Mouse (Mus musculus): ENCODE measurements at regions not wholly inside any gene's neighbourhood (a gene's known extent, or its start where the extent isn't known, plus 50 kb on each side); places are given as distances from the start of the nearest gene placed in this dataset.

DNA sequence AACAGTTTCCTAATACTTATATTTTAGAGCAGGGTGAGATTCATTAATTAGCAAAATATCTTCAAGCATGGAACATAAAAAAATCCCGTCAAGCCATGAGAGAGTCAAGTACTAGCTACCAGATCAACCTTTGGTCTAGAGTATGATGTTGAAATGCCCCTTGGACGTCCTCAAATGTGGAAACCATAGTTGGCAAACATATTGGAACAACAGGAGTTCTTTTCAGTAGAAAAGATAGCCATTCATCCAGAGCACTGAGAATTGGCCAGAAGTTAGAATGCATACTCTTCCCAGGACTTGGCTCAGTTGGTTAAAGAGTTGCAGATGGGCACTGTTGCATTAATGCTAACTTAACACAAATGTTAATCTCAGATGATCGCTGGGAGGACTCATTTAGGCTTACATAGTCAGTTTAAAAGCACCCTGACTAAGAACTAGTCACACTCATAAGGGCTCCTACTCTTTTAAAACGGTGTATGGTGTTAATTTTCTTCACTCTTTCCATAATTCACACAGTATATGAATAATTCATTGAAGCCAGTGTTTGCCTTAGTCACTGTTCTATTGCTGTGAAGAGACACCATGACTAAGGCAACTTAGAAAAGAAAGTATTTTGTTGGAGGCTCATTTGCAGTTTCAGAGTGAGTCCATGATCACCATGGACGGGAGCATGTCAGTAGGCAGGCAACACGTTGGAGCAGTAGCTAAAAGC lies 503.1 kb upstream of the Fbxo33 start:
- Histone ChIP-seq H3K27me3 (ENCODE audit: control insufficient read depth, insufficient read depth, low read length) (no peaks in the 10 kb centered on the region), H3K27ac (ENCODE audit: control insufficient read depth, insufficient read depth, low read depth, low read length) (no peak overlapping the region)
- TF ChIP-seq POLR2A (IDR thresholded peaks at IDR 0.05; ENCODE audit: control insufficient read depth, low read depth, low read length) (no peak), CTCF (IDR thresholded peaks at IDR 0.05; ENCODE audit: control insufficient read depth, insufficient read depth, insufficient replicate concordance, low read depth, low read length) (no peak)

GRCm38 (mm10) chr12:59713216-59713615 lies 493.7 kb upstream of the Fbxo33 start:
- Histone ChIP-seq H3K36me3 (ENCODE audit: control insufficient read depth, insufficient read depth, low read length) (no peaks in the 10 kb centered on the region), H3K27me3 (ENCODE audit: control insufficient read depth, insufficient read depth, low read length) (no peaks in the 10 kb centered on the region), H3K27ac (ENCODE audit: control insufficient read depth, insufficient read depth, low read depth, low read length) (no peak overlapping the region), H3K4me1 (ENCODE audit: control insufficient read depth, insufficient read depth, low read length) (no peaks in the 10 kb centered on the region), H3K4me3 (ENCODE audit: control insufficient read depth, low read depth, low read length) (no peak overlapping the region)
- TF ChIP-seq CTCF (IDR thresholded peaks at IDR 0.05; ENCODE audit: control insufficient read depth, insufficient read depth, insufficient replicate concordance, low read depth, low read length) = no peak
- no peak for TF ChIP-seq POLR2A (IDR thresholded peaks at IDR 0.05; ENCODE audit: control insufficient read depth, low read depth, low read length)

More for the DNA sequence above, 503.1 kb upstream of the Fbxo33 start:
- H3K4me3 ChIP-seq (ENCODE audit: control insufficient read depth, low read depth, low read length) = no peak overlapping the region
- no peaks in the 10 kb centered on the region for H3K4me1 ChIP-seq (ENCODE audit: control insufficient read depth, insufficient read depth, low read length)
- no peaks in the 10 kb centered on the region for H3K36me3 ChIP-seq (ENCODE audit: control insufficient read depth, insufficient read depth, low read length)

DNA sequence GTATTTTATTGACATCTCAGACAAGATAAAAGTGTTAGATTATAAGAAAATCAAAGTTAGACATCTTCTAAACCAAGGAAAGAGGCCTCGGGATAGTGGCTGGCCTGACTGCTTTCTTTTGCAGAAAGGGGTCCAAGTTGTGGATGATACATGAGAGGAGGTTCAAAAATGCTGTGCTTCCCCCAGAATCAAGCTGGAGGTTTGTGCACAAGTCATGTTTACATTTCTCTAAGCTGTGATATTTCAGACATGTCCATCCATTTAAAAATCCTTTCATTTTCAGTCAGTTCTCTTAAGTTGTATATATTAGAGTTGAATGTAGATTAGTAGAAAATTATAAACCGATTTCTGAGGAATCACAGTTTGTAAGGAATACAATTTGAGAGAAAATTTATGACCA lies 463.7 kb upstream of the Fbxo33 start:
- Histone ChIP-seq H3K27me3 (ENCODE audit: control insufficient read depth, insufficient read depth, low read length) (no peaks in the 10 kb centered on the region), H3K36me3 (ENCODE audit: control insufficient read depth, insufficient read depth, low read length) (no peaks in the 10 kb centered on the region), H3K27ac (ENCODE audit: control insufficient read depth, insufficient read depth, low read depth, low read length) (no peak overlapping the region), H3K4me3 (ENCODE audit: control insufficient read depth, low read depth, low read length) (no peak overlapping the region), H3K4me1 (ENCODE audit: control insufficient read depth, insufficient read depth, low read length) (no peaks in the 10 kb centered on the region)
- no peak for TF ChIP-seq CTCF (IDR thresholded peaks at IDR 0.05; ENCODE audit: control insufficient read depth, insufficient read depth, insufficient replicate concordance, low read depth, low read length)
- no peak for TF ChIP-seq POLR2A (IDR thresholded peaks at IDR 0.05; ENCODE audit: control insufficient read depth, low read depth, low read length)

GRCm38 (mm10) chr12:59663161-59663560 lies 443.6 kb upstream of the Fbxo33 start:
- H3K27me3 ChIP-seq (ENCODE audit: control insufficient read depth, insufficient read depth, low read length) = no peaks in the 10 kb centered on the region
- no peak overlapping the region for H3K4me3 ChIP-seq (ENCODE audit: control insufficient read depth, low read depth, low read length)
- H3K4me1 ChIP-seq (ENCODE audit: control insufficient read depth, insufficient read depth, low read length) = no peaks in the 10 kb centered on the region
- TF ChIP-seq CTCF (IDR thresholded peaks at IDR 0.05; ENCODE audit: control insufficient read depth, insufficient read depth, insufficient replicate concordance, low read depth, low read length) (no peak), POLR2A (IDR thresholded peaks at IDR 0.05; ENCODE audit: control insufficient read depth, low read depth, low read length) (no peak)
- H3K27ac ChIP-seq (ENCODE audit: control insufficient read depth, insufficient read depth, low read depth, low read length) = no peak overlapping the region
- no peaks in the 10 kb centered on the region for H3K36me3 ChIP-seq (ENCODE audit: control insufficient read depth, insufficient read depth, low read length)

- Histone ChIP-seq H3K36me3 (ENCODE audit: control insufficient read depth, insufficient read depth, low read length) (no peaks in the 10 kb centered on the region), H3K4me3 (ENCODE audit: control insufficient read depth, low read depth, low read length) (no peak overlapping the region), H3K27me3 (ENCODE audit: control insufficient read depth, insufficient read depth, low read length) (no peaks in the 10 kb centered on the region), H3K27ac (ENCODE audit: control insufficient read depth, insufficient read depth, low read depth, low read length) (no peak overlapping the region), H3K4me1 (ENCODE audit: control insufficient read depth, insufficient read depth, low read length) (no peaks in the 10 kb centered on the region)
- TF ChIP-seq CTCF (IDR thresholded peaks at IDR 0.05; ENCODE audit: control insufficient read depth, insufficient read depth, insufficient replicate concordance, low read depth, low read length) (no peak), POLR2A (IDR thresholded peaks at IDR 0.05; ENCODE audit: control insufficient read depth, low read depth, low read length) (no peak)
These were observed 411.2 kb upstream of the Fbxo33 start for GRCm38 (mm10) chr12:59630678-59631077.

DNA sequence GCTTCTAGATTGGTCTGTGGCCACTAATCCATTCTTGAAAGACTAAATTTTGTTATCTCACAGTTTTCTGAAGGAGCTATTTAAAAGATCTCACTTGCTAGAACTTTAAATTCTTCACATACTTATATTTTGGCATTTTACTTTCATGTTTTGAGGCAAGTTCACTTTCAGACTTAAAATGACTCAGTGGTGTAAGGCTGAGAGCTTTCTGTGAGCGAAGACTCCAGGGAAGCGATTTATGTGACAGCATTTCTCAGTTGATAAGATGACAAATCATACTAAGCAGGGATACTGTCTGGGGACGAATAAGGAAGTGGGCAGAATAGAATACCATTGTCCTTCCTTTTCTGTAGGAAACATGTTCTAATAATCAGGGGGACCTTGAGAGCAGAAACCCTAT lies 403.6 kb upstream of the Fbxo33 start:
- no peaks in the 10 kb centered on the region for H3K4me1 ChIP-seq (ENCODE audit: control insufficient read depth, insufficient read depth, low read length)
- no peak overlapping the region for H3K27ac ChIP-seq (ENCODE audit: control insufficient read depth, insufficient read depth, low read depth, low read length)
- H3K36me3 ChIP-seq (ENCODE audit: control insufficient read depth, insufficient read depth, low read length) = no peaks in the 10 kb centered on the region
- H3K27me3 ChIP-seq (ENCODE audit: control insufficient read depth, insufficient read depth, low read length) = no peaks in the 10 kb centered on the region
- TF ChIP-seq POLR2A (IDR thresholded peaks at IDR 0.05; ENCODE audit: control insufficient read depth, low read depth, low read length) (no peak), CTCF (IDR thresholded peaks at IDR 0.05; ENCODE audit: control insufficient read depth, insufficient read depth, insufficient replicate concordance, low read depth, low read length) (no peak)
- no peak overlapping the region for H3K4me3 ChIP-seq (ENCODE audit: control insufficient read depth, low read depth, low read length)

GRCm38 (mm10) chr12:59621132-59621531 lies 401.6 kb upstream of the Fbxo33 start:
- TF ChIP-seq CTCF (IDR thresholded peaks at IDR 0.05; ENCODE audit: control insufficient read depth, insufficient read depth, insufficient replicate concordance, low read depth, low read length) = no peak
- TF ChIP-seq POLR2A (IDR thresholded peaks at IDR 0.05; ENCODE audit: control insufficient read depth, low read depth, low read length) = no peak
- H3K36me3 ChIP-seq (ENCODE audit: control insufficient read depth, insufficient read depth, low read length) = no peaks in the 10 kb centered on the region

More at GRCm38 (mm10) chr12:59621132-59621531, 401.6 kb upstream of the Fbxo33 start:
- Histone ChIP-seq H3K27ac (ENCODE audit: control insufficient read depth, insufficient read depth, low read depth, low read length) (no peak overlapping the region), H3K27me3 (ENCODE audit: control insufficient read depth, insufficient read depth, low read length) (no peaks in the 10 kb centered on the region), H3K4me1 (ENCODE audit: control insufficient read depth, insufficient read depth, low read length) (no peaks in the 10 kb centered on the region), H3K4me3 (ENCODE audit: control insufficient read depth, low read depth, low read length) (no peak overlapping the region)

Measured in testis, adult 2 months (tissue).